Mouse (Mus musculus) cerebellum, adult 9-11 months (tissue): Measurements from ENCODE around the gene Recql5.

ENCODE experiments used
- DNase-seq: peaks from one replicate; pipeline ENCODE4 v3.0.0; 2022

Recql5 gene

DNA sequence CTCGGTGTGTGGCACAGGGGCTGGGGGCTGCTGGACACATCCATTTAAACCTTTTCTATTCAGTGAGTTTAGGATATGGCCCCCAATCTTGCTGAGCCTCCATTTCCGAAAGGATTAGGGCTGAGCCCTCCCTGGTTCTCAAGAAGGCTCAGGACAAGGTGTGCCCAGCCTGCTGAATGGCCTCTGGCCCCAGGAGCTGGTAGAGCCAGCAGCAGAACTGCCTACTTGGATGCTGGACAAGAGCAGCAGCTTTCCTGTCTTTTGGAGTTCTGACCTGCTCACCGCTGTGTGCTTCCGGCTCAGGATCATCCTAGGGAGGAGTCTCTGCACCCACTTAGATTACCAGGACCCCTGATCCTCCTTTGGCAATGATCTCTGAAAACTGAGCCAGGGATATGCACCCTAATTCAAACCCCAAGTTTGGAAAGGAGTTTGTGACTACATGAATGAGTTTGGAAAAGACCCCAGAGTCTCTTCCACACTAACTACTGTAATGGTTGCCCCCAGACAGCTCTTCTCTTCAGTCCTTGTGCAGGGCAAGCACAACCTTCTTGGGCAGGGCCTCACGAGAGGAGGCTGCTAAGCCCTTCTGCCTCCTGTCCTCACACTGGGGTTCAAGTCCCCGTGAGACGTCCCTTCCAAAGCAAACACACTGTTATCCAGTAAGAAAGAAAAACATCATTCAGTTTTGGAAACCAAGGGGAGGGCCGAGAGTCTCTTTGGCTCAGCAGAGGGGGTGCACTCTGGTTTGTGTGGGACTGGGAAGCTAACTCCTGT, 32.5 kb downstream of the Recql5 start:
- DNase-seq, result no peak

DNA sequence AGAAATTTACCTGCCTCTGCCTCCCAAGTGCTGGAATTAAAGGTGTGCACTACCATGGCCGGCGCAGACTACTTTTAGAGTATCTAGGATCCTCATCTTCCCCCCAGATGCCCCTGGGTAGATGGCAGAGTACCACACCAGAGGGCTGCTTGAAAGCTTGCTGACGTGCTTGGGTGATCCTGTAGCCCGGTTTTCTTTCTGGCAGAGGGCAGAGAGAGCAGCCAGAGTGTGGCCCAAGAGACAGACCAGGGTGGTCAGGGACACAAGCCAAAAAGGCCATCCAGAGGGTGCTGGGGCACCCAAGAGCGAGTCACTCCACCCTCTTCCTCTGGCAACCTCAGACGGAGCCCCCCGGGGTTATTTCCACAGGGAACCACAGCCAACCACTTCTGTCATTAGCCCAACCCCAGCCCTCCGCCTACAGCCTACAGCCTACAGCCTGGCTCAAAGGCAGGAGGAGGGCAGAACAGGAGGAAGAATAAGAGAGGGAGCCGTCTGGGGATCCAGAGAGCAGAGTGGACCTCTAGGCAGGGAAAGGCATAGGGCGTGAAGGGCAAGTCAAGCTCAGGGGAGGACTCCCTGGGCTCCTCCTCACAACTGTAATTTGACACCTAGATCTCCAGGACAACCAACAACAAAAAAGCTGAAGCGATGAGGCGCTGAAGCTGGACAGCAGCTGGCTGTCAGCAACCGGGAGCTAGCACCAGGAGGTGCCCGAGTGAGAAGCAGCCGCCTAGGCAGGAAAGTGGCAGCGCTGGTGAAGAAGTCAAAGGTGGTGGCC, 33.6 kb downstream of the Recql5 start, which contains the start of gene Smim5:
Gene Smim5 (plus strand): TSS at position 481 of the 781 bp plus-strand sequence.
- DNase-seq, result no peak

DNA sequence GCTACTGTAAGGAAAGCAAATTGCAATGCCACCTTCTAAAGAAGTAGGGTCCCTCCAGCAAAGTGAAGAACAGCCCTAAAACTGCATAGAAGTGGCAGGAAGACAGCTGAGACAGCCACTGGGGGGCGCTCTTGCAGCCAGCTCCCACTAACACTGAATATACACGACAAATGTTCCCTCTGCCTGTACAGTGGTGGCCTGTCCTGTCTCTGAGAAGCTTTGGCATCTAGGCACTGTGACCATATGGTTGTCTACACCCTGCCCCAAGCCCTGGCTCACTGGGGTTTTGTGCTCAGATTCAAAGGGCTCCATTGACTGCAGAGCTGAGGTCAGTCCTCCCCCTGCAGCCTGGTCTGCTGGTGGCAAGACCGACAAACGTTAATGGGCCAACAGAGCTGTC, 34.4 kb downstream of the Recql5 start:
- peak; percentile 87 for DNase-seq

DNA sequence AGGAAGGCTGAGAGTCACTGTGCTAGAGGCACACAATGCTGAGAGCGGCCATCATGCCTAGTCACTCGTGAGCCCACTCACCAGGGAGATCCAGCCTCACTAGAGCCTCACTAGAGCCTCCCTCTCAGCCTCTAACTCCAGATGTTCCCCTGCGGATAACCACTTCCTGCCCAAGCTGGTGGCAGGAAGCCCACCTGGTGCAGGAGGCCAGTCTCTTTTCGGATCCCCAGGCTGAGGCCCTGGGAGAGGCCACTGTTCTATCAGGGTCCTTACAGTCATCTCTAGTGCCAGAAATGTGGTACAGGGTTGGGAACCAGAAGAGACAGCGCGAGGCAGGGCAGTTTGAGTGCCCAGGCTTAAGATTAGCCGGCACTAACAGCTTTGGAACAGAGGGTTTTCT, 34.8 kb downstream of the Recql5 start:
- no peak for DNase-seq

DNA sequence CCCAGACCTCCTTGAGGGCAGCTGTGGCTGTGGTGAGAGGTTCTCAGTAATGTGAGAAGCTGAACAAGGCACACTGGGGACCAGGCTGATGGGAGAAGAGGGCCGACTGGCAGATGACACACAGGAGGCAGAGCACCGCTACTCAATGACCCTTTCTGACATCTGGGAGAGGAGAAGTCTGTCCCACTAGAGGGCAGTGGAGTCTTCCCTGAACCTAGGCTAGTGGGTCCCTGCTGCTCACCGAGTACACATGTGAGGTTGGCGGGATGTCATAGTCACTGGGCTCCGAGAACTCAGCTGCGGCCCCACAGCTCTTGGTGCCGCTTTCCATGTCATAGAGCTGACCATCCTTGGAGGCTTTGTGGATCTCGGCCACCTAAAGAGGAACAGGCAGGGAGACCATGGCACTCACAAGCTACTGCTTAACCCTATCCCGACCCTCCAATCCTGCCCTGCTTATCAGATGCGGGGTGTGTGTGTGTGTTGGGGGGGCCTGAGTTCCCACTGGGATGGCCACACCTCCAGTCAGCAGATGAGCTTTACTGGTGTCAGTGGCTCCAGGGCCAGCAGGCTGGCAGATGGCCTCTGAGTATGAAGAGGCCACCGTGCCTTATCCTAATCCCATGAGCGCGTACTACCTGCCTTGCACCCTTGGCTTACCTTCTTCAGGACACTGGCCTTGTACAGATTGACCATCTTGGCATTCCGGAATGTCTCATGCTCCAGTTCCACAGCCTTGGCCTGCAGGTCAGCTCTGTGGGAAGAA, 38.3 kb downstream of the Recql5 start:
- DNase-seq, result peak; percentile 47

DNA sequence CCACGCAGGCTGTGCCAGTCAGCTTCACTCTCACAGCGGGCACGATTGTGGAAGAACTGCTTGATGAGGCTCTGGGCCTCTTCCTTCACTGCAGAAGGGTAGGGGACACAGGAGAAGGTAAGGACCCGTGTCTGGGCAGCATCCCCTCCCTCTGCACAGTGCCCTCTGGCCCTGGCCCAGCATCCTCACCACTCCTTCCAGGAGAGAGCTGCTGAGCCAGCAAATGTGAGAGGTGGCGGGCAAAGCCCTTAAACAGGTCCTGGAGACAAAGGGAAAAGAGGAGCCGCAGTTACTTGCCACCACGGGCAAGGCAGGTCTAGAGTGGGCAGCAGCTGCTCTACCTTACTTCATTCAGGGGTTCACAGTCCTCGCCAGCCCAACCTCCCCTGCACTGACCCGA, 40.2 kb downstream of the Recql5 start:
- DNase-seq, result no peak

DNA sequence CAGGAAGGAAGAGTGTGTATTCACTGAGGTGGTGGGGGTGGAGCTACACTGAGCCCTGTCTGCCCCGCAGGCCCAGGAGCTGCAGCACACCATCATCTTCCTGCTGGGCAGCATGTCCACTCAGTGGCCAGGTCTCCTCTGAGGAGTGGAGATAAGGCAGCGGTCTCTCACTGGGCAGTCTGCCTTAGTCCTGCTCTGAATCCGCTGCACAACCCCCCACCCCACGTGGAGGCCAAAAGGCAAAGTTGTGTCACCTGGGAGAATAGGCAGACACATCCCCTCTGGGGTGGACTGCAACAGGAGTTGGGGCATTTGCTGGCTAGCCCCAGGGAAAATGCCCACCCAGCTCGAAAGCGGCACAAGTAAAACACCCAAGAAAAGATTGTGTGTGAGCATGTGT, 41.1 kb downstream of the Recql5 start:
- no peak for DNase-seq

DNA sequence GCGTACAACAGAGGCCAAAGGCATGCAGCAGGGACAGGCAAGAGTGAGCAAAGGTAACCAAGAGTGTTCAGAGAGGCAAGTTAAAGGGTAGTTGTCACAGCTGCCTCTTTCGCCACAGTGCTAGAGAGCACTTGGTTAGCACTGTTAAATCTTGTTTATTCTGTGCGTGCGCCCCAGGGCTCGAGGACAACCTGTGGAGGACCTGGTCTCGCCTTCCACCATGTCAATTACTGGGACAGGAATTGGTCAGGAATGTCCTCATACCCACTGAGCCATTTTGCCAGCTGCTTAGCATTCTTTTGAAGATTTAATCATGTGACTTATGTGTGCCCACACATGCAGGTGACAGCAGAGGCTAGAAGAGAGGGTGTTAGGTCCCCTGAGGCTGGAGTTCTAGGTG, 44.1 kb downstream of the Recql5 start:
- no peak for DNase-seq

DNA sequence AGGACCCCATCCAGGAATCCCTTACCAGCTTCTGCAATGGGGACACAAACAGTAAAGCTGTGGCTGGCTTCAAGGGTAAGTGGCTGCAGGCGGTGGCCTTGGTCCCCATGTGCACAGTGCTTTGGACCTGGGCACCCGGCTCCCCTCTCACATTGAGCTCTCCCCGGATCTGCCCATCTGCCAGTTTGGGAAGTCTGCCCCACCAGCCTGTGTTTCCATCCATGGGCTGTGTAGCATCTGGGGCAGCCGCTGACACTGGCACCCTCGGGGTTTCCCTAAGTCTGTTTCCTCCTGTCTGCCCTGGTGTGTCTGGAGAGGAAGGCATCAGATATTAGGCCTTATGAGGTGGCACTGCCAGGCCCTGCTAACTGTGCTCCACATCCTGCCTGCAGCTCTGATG, 45.3 kb downstream of the Recql5 start:
- DNase-seq, result no peak

DNA sequence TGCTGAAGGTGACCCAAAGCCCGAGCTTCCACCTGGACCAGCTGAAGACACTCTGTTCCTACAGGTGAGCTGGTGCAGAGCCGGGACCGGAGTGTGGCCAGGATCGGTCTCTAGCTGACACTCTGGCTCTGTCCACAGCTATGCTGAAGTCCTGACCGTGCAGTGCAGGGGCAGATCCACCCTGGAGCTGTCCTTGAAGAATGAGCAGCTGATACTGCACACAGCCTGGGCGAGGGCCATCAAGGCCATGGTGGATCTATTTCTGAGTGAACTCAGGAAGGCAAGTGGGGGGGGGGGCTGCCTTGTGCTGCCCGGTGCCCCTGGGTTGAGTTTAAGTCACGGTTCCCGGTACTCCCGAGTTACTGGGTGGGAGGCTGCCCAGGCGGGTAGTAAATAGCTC, 46.8 kb downstream of the Recql5 start:
- DNase-seq, result no peak

DNA sequence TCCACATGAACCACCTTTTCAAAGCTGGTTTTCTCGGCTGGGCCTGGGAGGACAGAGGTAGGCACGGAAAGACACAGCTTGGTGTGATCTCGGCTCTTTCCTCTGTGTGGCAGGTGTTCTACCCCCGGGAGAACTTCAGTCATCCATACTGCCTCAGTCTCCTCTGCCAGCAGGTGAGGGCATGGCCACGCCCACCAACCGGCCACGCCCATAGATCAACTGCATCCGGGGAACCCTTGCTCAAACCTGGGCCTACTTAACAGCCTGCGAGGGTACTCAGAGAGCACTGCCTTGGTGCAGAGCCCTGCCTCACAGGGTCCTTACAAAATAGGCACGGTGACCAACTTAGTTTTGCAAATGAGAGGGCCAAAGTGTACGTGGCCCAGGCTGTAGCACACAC, 48.0 kb downstream of the Recql5 start:
- no peak for DNase-seq

DNA sequence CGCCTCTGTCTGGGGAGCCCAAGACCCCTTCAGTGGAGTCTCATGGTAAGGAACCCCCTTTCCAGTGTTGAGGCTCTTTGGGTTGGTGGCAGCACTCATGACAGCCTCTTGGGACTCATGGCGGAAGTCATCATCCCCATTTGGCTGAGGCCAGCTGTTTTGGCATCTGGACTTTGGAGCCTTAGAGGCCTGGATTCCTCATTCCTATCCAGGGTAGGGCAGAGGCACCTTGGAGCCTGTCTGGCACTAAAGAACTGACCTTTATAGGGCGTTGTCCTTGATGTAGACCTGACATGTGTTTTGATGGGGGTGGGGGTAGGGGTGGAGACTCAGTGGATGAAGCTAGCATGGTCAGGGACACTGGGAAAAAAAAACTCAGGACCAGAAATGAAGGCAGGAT, 48.9 kb downstream of the Recql5 start:
- DNase-seq, result no peak

DNA sequence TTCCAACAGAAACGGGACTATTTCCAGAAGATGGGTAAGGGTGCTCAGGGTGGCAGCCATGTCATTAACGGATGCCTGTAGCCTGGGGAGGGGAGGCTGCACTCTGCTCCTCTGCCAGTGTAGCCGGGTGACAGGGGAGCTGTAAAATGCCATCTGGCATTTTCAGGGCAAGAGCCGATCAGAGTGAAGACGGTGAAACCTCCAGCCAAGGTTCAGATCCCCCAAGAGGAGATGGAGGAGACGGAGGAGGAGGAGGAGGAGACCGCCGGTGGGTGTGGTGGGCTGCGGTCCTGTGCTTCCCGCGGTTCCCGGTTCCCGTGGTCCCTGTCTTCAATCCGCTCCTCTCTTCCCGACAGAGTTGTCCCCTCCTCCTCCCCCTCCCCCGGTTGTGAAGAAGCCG, 50.0 kb downstream of the Recql5 start:
- DNase-seq, result no peak

DNA sequence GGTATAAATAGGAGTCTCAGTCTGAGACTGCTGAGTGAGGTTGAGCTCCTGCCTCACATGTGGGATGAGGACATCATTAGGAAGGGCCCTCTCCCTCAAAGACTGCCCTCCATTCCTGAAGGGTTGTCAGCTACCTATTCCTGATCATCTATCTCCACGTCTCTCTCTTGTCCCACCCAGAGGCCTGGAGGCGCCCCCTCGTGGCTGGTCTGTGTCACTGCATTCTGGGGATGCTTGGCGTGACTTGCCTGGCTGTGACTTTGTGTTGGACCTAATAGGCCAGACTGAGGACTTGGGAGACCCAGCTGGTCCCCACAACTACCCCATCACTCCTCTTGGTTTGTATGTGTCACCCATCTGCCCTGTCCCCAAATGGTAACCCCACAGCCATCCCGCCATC, 52.3 kb downstream of the Recql5 start:
- DNase-seq, result no peak

DNA sequence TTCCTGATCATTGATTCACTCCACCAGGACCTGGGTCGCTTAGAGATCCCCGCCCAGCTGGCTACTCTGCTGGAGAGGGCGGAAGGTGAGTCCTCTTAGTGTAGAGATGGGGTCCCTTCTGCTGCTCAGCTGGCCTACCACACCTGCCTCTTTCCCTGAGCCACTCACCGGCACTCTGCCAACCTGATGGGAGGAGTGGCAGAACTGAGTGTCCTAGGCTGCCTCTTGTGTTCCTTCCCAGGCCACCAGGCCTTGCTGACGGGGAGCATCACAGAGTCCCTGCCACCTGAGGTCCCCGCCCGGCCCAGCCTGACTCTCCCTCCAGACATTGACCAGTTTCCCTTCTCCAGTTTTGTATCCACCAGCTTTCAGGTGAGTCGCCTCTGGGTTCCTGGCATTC, 55.2 kb downstream of the Recql5 start:
- no peak for DNase-seq

DNA sequence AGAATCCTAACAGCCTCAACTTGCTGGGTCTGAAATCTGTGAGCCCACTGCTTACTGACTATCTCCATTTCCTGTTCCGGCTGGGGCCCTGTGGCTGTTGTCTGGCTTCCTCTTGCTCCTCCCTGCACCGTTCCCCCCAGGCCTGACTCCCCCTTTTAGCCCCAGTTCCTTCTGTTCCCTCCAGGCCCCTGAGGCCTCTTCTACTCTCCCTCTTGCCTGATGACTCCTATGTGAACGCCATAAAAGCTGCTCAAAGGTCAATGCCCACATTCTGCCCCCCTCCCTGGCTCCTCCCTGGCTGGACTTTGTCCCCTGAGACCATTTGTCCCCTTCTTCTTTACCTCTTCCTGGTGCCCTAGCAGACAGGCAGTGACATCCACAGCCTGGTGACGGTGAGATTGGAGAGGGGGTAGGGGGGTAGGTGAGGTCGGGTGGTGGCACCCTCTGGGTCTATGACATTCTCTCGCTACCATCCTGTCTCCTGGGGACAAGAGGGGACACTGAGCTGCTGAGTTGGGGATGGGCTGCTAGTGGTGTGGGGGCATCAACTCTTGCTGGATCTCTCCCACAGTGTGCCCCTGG, 56.0 kb downstream of the Recql5 start:
- DNase-seq, result no peak

DNA sequence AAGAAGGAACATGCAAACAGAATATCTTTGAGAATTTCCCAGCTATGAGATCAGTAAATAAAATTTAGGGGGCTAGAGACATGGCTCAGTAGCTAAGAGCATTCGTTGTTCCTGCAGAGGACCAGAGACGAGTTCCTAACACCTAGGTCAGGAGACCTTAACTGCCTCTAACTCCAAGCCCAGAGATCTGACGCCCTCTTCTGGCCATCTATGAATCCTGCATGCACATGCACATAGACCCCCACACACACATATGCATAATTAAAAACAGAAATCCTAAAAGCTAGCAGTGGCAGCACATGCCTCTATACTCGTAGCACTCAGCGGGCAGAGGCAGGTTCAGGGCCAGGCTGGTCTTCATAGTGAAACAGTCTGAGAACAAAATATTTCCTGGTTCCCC, 56.8 kb downstream of the Recql5 start:
- DNase-seq, result no peak

DNA sequence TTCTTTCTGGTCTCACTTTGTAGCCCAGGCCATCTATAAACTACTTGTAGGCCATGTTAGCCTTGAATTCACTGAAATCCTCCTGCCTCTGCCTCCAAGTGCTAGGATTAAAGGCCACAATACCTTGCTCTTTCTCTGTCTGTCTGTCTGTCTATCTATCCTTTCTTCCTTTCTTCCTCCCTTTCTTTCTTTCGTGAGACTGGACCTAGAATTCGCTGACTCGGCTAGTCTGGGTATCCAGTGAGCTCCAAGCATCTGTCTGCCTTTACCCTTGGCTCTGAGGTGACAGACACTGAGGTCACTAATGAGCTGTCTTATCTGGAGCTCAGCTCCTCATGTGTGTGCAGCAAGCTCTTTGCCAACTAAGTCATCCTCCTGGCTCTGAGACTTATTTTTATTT, 57.3 kb downstream of the Recql5 start:
- DNase-seq, result no peak

DNA sequence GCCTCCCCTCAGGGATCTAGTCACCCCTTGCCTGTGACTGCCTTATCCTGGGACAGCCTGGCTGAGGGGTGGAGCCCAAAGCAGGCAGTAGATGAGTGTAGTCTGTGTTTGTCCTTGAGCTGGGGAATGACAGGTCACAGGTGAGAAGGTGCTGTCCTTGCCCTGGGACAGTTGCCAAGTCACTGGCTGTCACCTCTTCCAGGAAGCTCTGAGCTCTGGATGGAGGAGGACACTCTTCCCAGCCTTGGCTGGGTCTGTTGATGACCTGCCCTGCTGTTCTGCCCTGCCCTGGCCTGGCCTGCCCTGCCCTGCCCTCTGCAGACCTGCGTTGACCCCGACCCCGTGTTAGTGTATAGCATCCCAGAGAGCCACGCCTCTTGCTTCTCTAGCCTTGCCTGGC, 60.8 kb downstream of the Recql5 start:
- DNase-seq, result no peak

DNA sequence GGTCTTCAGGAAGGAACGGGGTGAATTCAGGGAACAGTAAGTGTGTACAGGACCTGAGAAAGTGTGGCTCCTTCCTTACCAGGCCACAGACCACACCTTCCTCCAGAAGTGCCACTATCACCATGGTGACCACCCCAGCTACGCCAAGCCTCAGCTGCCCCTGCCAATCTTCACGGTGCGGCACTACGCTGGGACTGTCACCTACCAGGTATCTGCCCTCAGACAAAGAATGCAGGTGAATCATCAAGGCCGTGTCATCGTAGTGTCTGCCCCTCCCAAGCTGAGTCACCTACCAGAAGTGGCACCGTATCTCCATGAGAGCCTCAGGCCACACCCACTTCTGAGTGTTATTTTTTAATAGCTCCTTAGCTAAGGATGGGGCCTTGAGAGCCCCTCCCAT, 63.9 kb downstream of the Recql5 start:
- DNase-seq, result no peak

DNA sequence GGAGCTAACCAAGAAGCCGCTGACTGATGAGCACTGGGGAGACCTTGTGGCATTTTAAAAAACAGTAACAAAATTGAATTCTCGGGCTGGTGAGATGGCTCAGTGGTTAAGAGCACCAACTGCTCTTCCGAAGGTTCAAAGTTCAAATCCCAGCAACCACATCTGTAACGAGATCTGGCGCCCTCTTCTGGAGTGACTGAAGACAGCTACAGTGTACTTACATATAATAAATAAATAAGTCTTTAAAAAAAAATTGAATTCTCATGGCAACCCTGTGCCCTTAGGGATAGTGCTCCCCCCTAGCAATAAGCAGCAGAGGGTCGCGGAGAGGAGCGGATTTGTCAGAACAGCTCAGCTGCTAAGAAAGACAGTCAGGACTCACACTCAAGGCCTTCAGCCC, 69.4 kb downstream of the Recql5 start:
- no peak for DNase-seq

DNA sequence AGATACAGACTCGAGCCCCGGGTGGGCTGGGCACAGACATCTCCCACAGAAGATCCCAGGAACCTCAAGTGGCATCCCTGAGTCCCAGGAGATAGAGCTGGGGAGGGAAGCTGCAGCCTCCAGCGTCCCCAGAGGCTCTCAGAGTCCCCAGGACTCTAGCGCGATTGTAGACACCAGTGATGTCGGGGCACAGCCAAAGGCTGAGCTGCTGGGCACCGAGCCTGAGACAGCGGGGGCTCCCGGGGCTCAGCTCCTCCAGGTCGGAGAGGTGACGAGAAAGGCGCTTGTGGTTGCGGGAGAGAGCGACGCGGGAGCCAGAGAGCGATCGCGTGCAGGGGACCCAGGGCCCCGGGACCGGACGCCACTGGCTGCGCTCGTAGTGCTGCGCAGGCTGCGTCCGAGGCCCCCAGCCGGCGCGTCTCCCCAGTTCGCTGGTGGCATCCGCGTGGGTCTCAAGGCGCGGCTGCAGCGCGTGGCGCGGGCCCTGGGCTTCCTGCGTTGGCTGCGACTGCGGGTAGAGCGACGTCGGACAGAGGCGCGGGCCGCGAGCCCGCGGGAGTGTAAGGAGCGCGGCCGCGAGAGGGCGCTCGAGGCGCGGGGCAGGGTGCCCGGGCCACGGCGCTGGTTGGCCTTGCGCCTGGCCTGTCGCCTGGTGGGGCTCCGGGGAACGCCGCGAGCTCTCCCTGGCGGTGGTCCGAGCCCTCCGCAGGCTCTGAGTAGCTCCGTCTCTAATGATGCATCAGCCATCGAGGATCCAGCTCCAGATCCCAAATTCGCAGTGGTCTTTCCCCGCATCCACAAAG, 73.9 kb downstream of the Recql5 start:
- peak; percentile 56 for DNase-seq

DNA sequence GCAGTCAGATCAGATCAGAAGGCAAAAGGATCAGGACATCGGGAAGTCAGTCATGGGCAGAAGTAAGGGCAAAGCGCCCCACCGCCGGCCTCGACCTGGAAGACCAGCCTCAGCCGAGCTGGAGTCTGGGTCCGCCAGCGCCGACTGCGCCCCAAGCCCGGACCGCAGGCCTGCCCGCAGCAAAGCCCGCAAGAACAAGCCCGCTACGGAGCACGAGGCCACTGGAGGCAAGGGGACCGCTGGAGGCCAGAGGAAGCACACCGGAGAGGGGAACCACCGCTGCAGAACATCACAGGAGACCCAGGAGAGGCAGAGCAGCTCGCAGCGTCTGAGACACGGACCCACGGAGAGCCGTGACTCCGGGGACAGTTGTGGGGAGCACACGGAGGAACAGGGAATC, 74.9 kb downstream of the Recql5 start, which contains the start of gene Myo15b:
Gene Myo15b (plus strand): TSS at position 53 of the 400 bp plus-strand sequence.
- no peak for DNase-seq
